Mouse (Mus musculus) telencephalon, adult 2 months (tissue): Measurements from ENCODE around the gene Pik3c2a.

Experiments used
- DNase-seq: peaks from one replicate; pipeline ENCODE4 v3.0.0-alpha.2; 2011; ENCODE audit warnings: low read depth, low spot score

Gene Pik3c2a

GRCm38 (mm10) chr7:116298389-116298788, 144.9 kb downstream of the Pik3c2a start:
- DNase-seq = no peak

- DNase-seq = no peak
Measured at GRCm38 (mm10) chr7:116294961-116295360, 148.3 kb downstream of the Pik3c2a start.

GRCm38 (mm10) chr7:116292377-116292776, 150.9 kb downstream of the Pik3c2a start:
- no peak for DNase-seq

- DNase-seq = no peak
Measured at GRCm38 (mm10) chr7:116290559-116290958, 152.7 kb downstream of the Pik3c2a start.

- no peak for DNase-seq
Measured at GRCm38 (mm10) chr7:116288996-116289395, 154.3 kb downstream of the Pik3c2a start.

- no peak for DNase-seq
Measured at GRCm38 (mm10) chr7:116287959-116288358, 155.3 kb downstream of the Pik3c2a start.
